Mouse (Mus musculus) olfactory bulb, adult 2 months (tissue): ENCODE data around the gene Nos1ap.

Source experiments
- CTCF ChIP-seq: fragments of 200-500 bp; IDR thresholded peaks from 2 replicates; pipeline ENCODE4 v1.5.1; 2012; ENCODE audit warnings: low read depth, mild to moderate bottlenecking, low read length, moderate library complexity; ENCODE audit not compliant: insufficient read depth
- POLR2A ChIP-seq: fragments of 200-500 bp; IDR thresholded peaks from 2 replicates; pipeline ENCODE4 v1.6.1; 2012; ENCODE audit warnings: mild to moderate bottlenecking, low read depth, low read length, moderate library complexity; ENCODE audit not compliant: insufficient read depth

DNA sequence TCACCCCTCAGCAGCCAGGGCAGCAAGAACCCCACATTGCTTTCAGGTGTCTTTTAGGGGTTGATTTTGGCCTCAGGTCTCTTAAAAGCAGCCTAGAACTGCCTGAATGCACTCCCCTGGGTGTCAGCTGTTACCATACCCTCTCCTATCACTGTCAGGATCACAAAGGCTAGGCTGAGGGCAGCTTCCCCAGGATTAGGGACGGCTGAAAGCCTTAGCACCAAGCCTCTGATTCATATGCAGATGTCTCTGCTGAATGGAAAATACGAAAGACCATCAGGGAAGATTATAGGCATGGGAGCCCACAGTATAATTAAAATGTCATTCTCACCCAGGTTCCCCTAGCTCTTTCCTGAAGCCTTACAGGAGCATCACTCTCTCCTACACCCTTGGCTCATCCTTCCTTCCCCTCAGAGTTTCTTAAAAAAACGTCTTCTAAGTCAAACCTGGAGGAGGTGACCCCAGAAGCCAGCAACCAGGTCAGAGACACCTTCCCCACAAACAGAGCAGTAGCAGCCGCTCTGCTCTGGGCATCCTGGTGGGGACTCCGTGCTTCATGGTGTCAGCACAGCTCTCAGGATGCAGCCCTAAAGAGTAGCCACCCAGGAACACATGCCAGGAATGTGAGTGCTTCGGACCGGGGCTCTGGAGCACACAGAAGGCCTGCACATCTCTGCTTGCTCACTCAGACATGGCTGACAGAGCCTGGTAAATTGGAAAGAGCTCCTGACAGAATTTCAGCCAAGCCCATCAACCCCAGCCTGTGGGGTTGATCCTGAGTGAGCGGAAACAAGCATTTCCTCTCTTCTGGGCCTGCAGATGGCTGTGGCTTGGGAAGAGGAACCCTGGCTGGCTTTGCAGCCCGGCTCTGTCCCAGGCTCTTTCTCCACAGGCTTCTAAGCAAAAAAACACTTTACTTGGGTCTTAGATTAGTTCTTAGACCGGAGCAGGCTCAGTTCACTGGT lies 111.7 kb downstream of the Nos1ap start:
- TF ChIP-seq CTCF, result no peak
- TF ChIP-seq POLR2A, result no peak
